Mouse (Mus musculus) adrenal gland, adult (tissue): ENCODE results near the gene Hmgcs1.

Experiments
- DNase-seq, 2 experiments: peaks; one replicate each; pipeline ENCODE4 v3.0.0; 2022 to 2023; ENCODE audit warnings: low spot score in 1 of 2; ENCODE audit not compliant: inconsistent age in 2 of 2

Hmgcs1 gene

DNA sequence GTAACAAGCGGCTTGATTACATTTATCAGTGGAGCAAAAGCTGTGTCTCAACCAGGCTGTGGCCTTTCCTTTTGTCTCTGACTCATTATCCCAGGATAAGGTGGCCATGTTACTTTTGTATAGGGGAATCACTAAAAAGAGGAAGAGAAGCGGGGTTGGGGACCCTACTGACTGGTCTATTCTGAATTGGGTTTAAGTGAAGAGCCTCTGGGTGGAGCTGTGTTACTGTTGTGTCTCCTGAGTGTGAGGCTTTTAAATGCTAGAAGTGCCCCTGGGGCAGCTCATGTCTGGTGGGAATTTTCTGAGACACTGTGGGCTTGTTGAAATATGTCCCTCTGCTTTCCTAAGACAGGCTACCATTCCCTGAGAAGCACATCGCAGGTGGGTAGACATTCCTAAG is 53.3 kb downstream of the Hmgcs1 start:
- DNase-seq: no peak

DNA sequence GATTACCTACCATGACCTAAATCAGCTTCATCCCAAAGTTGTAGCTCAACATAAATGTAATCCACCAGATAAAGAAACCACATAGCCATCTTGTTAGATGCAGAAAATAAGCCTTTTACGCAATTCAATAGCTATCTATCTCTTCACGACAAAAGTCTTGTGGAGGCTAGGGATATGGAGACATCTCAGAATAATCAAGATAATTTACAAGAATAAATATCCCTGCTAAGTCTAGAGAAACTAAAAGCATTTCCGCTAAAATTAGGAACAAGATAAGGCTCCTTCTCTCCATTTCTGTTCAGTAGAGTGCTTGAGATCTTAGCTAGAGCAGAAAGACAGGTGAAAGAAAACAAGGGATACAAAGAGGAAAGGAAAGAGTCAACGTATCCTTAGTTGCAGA is 56.8 kb downstream of the Hmgcs1 start:
- no peak for DNase-seq

DNA sequence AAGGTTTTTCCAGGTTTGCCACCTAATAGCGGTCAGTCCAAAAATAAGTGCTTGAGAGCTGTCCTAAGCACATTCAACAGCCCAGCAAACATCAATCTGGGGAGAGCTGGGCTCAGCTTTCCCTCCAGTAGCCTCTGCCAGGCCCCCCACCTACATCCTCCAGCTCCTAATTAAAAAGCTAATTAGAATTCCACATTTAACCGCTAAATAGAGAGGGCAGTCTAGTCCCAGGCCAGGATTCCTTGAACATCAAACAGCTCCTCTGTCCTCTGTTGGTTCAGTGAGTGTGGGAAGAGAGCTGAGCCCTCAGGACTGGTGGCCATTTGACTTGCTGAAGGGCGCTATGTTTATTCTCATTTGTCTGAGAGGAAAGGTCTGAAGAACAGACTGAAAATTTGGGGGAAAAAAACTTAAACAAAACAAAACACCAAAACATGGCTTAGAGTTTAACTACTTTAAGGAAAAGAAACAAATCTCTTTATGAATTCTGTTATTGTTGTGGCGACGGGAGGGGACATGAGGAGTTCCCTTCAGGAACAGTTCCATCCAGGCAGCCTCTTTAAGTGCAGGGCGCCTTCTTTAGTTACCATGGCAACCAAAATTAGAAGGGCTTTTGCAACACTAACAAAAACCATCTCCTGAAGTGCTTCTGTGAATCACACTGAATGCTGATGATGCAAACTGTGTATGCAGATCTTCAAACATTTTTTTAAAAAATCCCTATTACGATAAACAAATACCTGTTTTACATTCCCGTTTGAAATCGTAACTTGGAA is 63.9 kb downstream of the Hmgcs1 start:
- no peak for DNase-seq

DNA sequence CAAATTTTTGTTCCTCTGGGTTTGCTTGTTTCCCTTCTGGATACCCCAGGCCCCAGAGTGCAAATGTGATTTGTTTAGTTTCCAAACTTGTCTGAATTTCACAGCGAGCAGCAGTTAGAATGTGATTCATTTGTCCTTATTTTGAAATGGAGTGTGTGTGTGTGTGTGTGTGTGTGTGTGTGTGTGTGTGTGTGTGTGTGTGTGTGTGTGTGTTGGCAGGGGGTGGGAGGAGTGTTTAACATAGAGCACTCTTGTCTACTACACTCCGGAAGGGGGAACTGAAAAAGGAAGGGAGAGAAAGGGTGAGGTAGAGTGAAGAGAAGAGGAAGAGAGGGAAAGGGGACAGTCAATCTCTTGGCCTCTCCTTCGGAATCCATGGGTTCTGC is 64.4 kb downstream of the Hmgcs1 start:
- DNase-seq: no peak

DNA sequence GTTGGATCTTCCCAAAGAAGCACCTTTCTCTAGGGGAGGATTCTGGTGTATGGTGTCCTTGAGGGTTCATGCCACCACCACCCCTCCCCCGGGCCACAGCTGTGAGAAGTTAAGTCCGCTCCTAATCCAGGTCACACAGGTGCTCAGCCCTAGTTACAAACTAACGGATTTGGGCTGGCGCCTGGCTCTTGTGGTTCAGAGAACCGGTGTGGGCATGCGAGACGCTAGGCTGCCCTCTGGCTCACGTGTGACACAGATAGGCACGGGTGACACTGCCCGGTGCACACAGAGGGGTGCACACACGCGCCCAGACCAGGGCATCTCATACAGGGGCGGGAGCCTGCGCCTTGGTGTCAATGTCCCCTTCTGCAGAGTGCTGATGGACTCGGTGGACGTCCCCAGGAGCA is 65.0 kb downstream of the Hmgcs1 start:
- peak in 1 of 2 experiments; percentile 54 for DNase-seq

DNA sequence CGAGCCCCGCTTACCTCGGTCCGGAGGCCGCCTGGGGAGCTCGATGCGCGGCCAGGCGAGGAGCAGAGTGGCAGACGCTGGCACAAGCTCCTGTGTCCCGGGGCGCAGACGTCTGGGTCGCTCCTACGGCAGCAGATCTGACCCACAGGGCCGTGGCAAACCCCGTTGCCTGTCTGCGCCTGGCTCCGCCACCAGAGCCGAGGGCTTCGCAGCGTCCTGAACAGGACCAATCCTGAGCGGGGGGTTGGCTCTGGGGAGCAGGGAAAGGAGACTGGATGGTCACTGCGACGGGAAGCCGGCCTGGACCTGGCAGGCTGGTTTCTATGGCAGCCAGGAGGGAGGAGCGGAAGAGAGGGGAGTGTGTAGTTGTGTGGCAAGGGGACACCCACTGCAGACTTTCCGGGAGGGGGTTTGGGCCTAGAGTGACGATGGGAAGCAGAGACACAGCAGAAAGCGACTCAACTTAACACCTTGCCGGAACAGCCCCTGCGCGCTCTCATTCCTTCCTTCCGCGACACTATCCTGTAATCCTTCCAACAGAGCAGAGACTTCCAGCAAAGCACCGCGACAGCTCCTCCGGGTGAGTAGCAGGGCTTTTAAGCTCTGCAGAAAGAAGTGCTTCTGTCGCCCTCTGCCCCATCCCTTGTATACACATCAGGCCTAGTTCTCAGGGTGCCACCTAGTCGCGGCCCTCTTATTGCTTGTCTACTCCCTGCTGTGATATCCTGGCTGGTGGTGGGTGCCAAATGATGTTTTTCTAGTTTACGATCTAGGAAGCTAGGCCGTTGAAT is 65.7 kb downstream of the Hmgcs1 start, which contains the start of gene Nim1k:
Gene Nim1k (minus strand): TSS at position 202 of the 791 bp plus-strand sequence.
- DNase-seq: peak; percentile 90 to 95

DNA sequence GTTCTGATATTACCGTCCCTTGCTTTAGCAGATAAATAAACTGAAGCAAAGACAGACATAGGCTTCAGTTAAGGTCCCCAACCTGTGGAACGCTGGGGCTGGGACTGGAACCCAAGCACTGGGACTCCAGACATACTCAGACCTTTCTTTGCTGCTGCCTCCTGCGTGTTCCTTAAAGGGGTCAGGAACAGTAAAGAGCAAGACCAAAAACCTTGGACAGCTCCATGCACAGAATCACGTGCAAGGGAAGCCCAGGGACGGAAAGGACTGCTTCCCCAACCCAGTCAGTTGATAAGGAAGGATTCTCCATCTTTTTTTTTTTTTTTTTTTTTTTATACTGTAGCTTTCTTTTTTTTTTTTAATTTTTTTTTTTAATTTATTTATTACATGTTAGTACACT is 66.7 kb downstream of the Hmgcs1 start:
- DNase-seq: peak in 1 of 2 experiments; percentile 46
